Mouse (Mus musculus): ENCODE data around the gene 1700093K21Rik. TPM values are rescaled to one million over a fixed set of nuclear protein-coding genes. Genes with fewer than 3 reads are reported as not detected.

1700093K21Rik gene
- polyA plus RNA-seq, 1 experiment from 2014 or later = not detected

DNA sequence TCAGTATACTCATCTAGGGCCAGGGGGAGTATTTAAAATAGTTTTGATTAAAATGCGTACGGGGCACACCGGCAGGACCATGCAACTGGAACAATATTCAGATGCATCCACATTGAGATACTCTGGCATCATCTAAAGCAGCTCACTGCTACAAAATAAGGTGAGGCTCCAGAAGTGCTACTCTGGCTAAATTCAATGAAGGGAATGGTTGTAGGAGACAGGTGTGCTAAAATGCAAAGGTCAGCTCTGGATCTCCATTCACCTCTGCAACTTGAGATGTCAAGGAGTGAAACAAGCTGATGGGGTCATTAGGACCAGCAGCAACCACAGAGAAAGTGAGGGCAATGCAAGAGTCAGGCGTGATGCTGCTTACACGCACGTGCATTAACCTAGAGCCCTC lies 25.7 kb downstream of the 1700093K21Rik start:
- H3K27me3 ChIP-seq (ENCODE audit: poor library complexity, severe bottlenecking) = no peaks in the 10 kb centered on the region
- H3K4me3 ChIP-seq = no peak overlapping the region
- H3K27ac ChIP-seq = no peak overlapping the region
- peaks cover 36% of the 10 kb centered on the region for H3K4me1 ChIP-seq
- H3K9me3 ChIP-seq = no peaks in the 10 kb centered on the region
- WGBS = 94% methylated on average over 6 of the region's 6 CpGs
- DNase-seq (ENCODE audit: extremely low spot score, low spot score) = no peak
- H3K36me3 ChIP-seq (replicated peaks) = peaks cover 66% of the 10 kb centered on the region

DNA sequence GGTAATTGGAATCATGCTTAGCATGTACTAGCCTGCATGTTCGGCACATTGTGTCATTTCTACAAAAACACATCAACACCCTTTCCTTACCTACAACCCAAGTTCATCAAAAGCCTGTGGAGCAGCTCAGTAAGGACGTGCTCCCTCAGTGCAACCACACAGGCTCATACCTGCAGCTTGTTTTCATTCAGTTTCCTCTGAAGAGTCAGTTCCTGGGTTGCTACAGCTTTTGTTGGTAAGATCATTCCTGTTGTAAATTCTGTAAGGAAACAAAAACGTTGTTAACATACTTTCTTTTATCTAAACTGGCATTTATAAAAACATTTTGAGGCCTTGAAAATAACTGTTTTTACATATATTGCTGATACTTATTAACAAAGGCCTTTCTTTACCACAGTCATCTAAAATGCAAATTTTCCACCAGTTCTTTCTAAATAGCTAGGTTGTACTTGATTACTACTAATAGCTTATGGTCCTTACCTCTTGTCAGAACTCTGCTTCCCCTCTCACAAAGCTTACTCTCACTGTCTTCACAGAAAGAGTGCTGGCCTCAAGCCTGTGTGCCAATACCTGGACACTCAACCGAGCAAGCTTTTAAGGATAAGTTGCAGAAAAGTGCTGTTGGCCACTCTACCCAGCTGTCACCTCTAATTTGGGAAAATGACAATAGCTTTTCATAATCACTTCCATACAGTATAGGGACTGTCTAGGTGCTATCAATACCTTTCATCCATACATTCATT lies 28.7 kb downstream of the 1700093K21Rik start:
- no peaks in the 10 kb centered on the region for H3K27me3 ChIP-seq (ENCODE audit: poor library complexity, severe bottlenecking)
- peaks cover 93% of the 10 kb centered on the region for H3K36me3 ChIP-seq (replicated peaks)
- H3K27ac ChIP-seq = no peak overlapping the region
- WGBS = 90% methylated on average over 4 of the region's 4 CpGs
- no peak for DNase-seq (ENCODE audit: extremely low spot score, low spot score)
- H3K9me3 ChIP-seq = no peaks in the 10 kb centered on the region
- H3K4me1 ChIP-seq = peaks cover 21% of the 10 kb centered on the region
- H3K4me3 ChIP-seq = no peak overlapping the region

DNA sequence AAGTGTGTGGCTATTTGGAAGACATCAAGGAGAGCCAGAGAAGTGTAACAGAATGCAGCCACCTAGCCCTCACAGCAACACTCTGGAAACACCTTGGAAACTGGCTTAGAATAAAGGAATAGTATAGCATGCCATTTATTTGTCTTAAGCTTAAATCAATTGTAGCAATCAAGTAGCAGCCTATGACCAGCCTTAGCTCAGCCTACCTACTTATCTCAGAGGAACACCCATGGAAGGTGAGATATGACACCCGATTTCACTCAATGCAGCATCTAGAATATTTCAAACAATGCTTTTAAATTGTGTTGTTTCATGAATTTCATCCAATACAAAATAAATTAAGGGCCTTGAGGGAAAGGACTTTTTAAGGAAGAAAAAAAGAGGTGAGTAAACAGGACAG lies 31.0 kb downstream of the 1700093K21Rik start:
- WGBS = 91% methylated on average over 1 of the region's 1 CpGs
- peaks cover 96% of the 10 kb centered on the region for H3K36me3 ChIP-seq (replicated peaks)
- no peak overlapping the region for H3K4me3 ChIP-seq
- no peaks in the 10 kb centered on the region for H3K27me3 ChIP-seq (ENCODE audit: poor library complexity, severe bottlenecking)
- H3K4me1 ChIP-seq = no peaks in the 10 kb centered on the region
- H3K27ac ChIP-seq = no peak overlapping the region
- H3K9me3 ChIP-seq = no peaks in the 10 kb centered on the region
- no peak for DNase-seq (ENCODE audit: extremely low spot score, low spot score)

Small RNA genes within 50 kb of the gene (microRNA-seq; reads per million reads assigned to microRNA genes)
- gene Gm47279 = not detected

Other genes with a start within 250 kb of the 1700093K21Rik start
- gene Usp34, start 214.3 kb downstream of the 1700093K21Rik start, polyA plus RNA-seq (2016; fragmentation: Nextera tagmentation; extraction: Ambion mirVana) = 21.7 and 26.1 TPM in 2 replicates
- gene Ahsa2, start 23.1 kb downstream of the 1700093K21Rik start, polyA plus RNA-seq (2016; fragmentation: Nextera tagmentation; extraction: Ambion mirVana) = 119 and 132 TPM in 2 replicates
- 38.7 and 44.3 TPM in 2 replicates for gene 0610010F05Rik, start 112.5 kb upstream of the 1700093K21Rik start, polyA plus RNA-seq (2016; fragmentation: Nextera tagmentation; extraction: Ambion mirVana)
- gene Pus10, start 144.5 kb upstream of the 1700093K21Rik start, polyA plus RNA-seq (2016; fragmentation: Nextera tagmentation; extraction: Ambion mirVana) = 26.0 and 26.1 TPM in 2 replicates
- gene Pex13, start 144.8 kb upstream of the 1700093K21Rik start, polyA plus RNA-seq (2016; fragmentation: Nextera tagmentation; extraction: Ambion mirVana) = 29.4 and 31.5 TPM in 2 replicates
- 0.53 and 0.71 TPM in 2 replicates for gene Rel, start 249.8 kb upstream of the 1700093K21Rik start, polyA plus RNA-seq (2016; fragmentation: Nextera tagmentation; extraction: Ambion mirVana)

All from forebrain, embryonic 10.5 days (tissue).